Mouse (Mus musculus) cerebellum, postnatal 14 days (tissue): ENCODE measurements around the gene Mbd3.

Experiments
- DNase-seq, 2 experiments: peaks; one replicate each; pipeline ENCODE4 v3.0.0; 2021; ENCODE audit warnings: mixed read lengths in 2 of 2

The Mbd3 gene

DNA sequence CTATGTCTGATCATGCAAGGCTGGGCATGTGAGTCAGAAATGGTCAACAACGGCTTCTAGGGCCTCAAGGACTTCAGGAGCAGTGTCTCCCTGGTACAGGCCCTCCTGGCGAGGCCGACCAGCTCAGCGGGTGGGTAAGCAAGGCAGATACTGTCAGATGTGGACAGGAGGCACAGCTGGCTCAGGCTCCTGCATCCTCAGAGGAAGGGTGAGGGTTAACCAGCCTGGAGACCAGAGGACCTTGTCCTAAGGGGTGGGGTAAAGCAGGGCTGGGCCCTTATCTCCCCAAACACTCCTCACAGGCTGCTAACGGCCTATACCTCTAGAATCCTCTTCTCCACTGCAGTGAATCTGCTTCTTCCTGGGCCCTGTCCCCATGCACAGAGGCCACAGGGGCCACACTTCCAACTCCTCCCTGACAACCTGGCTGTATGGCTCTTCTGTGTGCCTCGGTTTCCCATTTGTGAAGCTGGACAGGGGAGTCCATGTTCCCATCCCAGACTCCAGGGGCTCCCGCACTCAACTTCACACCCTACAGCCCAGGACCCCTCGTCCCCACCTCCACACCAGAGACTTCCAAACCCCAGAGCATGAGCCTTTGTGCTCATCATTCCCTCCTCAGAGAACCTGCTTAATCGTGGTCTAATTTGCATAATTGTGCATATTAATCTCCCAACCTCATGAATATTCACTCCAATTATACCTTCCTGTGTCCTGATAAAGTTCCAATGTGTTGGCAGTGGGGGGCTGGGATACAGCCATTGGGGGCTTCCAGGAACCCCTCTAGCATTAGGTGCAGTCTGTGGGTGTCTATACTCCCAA is 22.5 kb upstream of the Mbd3 start:
- no peak for DNase-seq

DNA sequence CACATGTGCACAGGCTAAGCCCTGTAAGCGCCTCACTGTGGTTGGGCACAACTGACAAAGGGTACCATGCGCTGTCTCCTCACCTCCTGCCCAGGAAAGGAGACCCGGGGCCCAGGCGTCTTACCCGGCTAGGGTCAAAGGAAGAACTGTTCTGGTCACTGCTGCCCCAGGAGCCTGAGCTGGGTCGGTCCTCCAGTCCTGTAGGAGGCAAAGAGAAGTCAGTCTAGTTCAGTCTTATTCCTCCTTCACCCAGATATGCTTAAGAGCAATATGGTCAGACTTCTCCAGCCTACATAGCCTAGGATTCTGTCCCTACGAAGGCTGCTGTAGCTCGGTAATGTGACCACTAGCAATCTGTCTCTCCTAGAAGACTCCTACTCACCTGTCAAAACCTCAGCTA is 21.9 kb upstream of the Mbd3 start:
- DNase-seq, result no peak

DNA sequence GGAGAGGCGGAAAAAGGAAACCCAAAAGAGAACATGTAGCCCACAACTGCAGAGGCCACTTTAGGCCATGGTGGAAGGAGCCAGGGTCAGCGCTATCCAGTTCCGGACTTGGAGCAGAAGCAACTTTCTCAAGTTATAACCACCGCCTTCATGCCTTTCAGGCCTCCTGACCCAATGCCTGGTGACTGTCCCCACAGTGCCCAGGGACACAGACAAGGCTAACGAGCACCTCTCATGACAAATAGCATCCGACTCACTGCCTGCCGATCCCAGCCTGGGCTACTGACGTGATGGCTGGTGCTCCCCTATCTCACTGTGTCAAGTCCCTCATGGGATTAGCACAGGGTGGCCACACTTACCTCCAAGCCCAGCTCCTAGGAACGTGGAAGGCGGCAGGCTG is 21.4 kb upstream of the Mbd3 start:
- no peak for DNase-seq

DNA sequence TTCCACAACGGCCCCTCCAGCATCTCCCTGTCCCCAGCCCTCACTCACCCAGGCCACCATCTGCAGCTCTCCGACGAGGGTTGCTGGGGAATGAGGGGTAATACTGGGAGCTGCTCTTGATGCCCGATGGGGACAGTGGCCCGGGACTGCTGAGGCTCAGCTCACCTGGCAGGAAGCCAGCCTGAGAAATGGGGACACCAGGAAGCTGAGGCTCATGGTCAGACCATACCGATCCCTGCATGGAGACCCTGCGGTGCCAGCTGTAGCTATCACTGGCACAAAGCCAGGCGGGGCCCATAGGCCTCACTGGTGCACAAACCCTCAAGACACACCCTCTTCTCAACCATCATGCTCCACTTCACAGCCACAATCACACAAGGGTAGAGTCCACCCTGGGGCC is 20.1 kb upstream of the Mbd3 start:
- peak; percentile 53 to 65 for DNase-seq

DNA sequence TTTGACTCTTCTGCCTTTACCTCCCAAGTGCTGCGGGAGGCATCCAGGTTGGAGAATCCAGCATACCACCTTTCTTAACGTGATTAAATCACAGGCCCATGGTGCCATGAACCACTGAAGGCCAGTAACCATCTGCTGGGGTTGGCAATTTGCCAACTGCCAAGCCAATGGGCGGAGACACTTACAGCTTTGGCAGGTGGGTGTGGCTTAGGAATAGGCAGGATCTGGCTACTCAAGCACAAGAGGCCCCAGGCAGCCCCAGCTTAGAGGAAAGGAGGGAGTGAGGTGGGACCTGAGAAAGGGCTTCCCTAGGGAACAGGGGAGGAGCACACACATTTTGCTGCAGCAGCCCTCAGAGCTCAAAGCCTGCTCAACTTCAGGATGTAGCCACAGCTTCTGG is 19.0 kb upstream of the Mbd3 start:
- DNase-seq, result peak; percentile 92 to 93

- peak; percentile 58 to 74 for DNase-seq
These were observed 18.5 kb upstream of the Mbd3 start for GRCm38 (mm10) chr10:80417841-80418240.

DNA sequence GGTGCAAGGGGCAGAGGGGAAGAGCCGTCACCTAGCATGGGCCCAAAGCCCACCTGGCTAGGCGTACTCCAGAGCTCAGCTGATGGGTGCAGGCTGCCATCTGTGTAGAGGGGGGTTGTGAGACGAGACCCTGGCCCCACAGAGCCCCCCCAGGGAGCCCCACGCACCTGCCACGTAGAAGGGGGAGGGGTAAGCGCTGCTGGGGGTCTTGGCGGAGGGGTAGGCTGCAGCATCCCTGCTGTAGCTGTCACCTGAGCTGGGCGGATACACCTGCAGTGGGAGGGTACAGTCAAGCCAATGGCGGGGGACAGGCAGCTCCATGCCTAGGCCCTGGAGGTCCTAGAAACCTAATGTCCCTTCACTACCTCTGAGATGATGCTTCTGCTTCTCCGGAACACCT is 18.0 kb upstream of the Mbd3 start:
- DNase-seq, result peak; percentile 53 to 58

DNA sequence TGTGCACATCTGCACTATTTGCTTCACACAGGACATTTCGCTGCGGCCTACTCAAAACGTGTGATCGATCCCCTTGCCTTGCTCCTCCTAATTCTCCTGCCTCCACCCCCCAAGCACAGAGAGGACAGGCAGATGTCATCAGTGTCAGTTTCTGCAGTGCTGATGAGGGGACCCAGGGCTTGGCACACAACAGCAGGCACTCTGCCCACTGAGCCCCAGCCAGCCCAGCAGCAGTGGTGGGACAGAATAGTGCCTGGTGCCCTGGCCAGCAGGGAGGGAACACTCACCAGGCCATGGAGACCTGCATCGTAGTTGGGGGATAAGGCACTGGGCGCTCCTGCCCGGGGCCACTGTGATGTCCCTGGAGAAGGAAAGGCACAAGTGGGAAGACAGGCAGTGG is 16.2 kb upstream of the Mbd3 start:
- DNase-seq, result peak in 1 of 2 experiments; percentile 66

DNA sequence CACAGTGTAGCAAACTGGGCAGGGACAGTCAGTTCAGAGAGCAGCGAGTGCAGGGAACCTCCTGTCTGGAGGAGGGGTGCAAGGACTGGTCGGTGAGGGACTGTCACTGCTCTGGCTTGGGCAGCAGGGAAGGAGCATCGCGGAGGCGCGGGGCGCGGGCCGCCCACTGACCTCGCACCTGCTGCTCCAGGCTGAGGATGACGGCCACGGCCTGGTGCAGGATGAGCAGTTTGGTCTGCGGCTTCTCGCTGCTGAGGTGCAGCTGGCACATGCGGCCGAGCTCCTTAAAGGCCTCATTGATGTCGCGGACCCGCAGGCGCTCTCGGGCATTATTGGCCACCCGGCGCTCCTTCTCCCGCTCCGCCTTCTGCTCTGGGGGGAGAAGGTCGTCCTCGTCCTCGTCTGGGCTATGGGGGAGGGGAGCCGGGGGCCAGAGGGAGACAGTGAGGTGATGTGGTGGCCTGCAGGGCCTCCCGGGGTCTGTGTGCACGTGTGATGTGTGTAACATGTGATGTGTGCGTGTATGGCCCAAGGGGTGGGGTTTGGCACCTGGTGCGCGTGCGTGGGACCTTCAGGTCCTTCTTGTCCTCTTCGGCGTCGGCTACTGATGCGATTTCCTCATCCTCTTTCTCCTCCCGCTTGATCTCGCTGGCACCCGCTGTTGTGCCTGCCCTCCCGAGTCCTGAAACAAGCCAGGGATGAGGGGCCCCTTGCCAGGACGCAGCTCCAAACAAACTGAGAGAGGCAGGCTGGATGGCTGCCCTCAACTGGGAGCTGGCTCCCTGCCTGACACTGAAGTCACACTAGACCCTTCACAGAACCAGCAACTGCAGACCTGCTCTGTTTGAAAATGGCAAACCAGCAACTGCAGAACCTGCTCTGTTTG is 13.5 kb upstream of the Mbd3 start:
- peak; percentile 91 to 94 for DNase-seq

GRCm38 (mm10) chr10:80407924-80408323 is 8.6 kb upstream of the Mbd3 start:
- DNase-seq, result no peak

GRCm38 (mm10) chr10:80406684-80407501 is 7.5 kb upstream of the Mbd3 start, which contains the start of gene Uqcr11:
Uqcr11 (minus strand) TSS chr10:80406830.
- peak; percentile 93 to 94 for DNase-seq

- DNase-seq, result no peak
These were observed 6.3 kb upstream of the Mbd3 start for GRCm38 (mm10) chr10:80405481-80406173.

- peak; percentile 38 to 67 for DNase-seq
These were observed 3.8 kb upstream of the Mbd3 start for GRCm38 (mm10) chr10:80403044-80403692.

DNA sequence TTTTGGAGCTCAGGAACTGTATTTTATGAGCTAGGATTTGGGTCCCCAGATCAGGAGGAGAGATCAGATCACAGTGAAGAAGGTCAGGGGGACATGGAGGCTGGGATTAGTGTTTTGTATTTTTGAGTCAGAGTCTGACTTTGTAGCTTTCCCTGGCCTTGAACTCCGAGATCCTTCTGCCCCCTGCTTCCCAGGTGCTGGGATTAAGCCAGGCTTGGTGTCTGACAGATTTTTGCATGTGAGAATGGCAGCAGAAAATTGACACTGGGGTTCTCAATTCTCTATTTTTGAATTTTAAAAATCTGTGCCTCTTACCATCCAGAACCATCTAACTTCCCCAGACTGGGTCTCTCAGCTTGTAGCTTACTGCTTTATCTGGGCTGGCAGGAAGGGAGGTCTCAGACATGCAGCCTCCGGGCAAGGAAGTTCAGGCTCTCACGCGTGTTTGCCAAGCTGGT is 1.4 kb upstream of the Mbd3 start:
- DNase-seq, result no peak

DNA sequence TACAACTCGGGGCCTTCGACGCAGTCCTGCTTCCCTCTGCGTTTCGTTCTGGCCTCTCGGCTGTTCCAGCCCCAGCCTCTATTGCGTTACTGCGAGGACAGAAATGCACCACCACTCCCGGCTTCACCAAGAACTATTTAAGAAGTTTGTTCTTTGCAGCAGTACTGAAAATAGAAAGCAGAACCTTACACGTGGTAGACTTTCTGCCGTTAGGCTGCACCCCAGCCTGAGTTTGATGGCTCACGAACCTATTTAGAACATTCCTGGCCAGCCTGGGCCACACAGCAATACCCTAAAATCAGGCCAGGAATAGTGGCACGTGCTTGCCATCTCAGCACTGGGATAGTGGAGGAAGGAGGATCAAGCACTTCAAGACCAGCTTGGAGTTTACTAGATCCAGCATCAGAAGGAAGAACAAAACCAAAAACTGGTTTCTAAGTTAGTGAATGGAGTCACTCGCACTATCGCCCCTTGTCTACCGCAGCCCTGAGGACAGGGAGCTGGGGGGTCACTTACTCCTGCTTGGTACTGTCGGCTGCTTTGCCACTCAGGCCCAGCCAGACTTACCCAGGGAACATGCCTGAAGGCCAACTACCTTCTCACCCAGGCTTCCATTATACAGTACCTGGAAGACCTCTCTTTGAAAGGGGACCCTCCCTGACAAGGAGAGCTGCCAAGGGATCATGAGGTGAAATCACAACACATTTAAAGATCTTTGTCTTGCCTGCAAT is 788 bp upstream of the Mbd3 start:
- DNase-seq, result peak in 1 of 2 experiments; percentile 33

GRCm38 (mm10) chr10:80398719-80399190 is 595 bp downstream of the Mbd3 start:
- DNase-seq, result peak; percentile 99

- DNase-seq, result no peak
These were observed 1.2 kb downstream of the Mbd3 start for GRCm38 (mm10) chr10:80398174-80398535.

- peak in 1 of 2 experiments; percentile 32 for DNase-seq
These were observed 1.7 kb downstream of the Mbd3 start for GRCm38 (mm10) chr10:80397524-80398173.

DNA sequence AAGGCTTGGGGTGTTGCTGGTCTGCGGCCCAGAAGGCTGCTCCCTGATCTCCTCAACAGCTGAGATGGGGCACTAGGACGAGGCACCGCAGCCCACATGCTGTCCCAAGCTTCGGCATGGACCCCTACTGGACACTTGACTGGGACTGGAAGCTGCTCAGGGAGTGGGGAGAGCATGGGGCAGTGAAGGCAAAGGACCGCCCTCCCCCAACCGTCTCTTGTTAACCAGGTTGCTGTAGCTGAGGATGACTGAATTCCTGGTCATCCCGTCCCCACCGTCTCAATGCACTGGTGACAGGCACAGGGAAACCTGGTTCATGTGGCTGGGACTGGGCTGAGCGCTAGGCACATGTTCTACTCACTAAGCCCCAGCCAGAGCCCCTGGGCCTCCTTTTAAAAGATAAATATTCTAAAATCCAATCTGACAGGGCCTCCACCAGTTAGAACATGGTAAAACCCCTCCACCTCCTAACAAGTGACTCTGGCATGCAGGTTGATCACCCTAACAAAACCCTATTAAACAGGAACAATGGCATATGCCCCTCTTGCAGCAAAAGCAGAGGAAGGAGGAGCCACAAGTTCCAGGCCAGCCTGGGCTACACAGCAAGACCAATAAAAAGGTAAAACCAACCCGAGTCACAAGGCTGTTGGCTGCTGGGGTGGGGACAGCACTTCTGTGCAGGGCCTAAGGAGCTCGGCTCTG is 2.4 kb downstream of the Mbd3 start:
- no peak for DNase-seq
